ENCODE assay signal across 8 mouse cellular contexts in the genomic region with DNA sequence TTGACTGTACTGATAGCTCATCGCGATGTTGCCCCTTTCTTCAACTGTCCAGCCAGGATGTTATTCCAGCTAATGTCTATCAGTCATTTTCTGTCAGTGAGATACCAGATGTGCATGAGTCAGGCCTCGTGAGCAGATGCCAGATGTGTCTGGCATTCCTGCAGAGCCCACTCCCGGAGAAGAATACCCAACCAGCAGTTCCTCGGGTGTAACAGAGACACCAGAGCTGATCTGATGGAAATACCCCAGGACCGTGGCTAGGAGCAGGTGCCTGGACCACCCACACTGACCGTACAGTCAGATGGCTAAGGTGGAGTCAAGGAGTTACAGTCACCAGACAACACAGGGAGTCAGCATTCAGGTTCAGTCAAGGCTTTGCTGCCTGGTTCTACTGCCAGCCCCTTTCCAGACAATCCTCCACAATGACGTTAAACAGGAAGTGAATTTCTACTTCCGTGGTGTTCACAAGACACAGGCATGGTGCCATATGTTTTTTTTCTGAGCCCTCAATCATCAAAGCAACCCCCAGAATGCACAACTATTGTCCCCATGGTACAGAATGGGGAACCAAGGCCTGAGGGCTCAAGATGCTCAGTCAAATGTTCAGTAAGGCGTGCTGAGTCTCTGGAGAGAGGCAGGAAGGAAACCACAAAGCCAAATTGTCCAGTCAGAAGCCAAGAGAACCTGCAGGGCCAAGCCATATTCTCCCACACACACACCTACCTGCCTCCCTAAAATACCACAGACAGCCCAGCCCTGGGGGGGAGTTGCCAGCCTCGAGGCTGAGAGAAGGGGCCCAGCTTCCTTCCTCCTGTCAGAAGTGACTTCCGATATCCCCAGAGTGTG.
DNase-seq lines count a peak whose midpoint lies in the region; ATAC-seq lines count a peak whose summit lies in the region.

No protein-coding gene starts in this region.

- H3K9me3 ChIP-seq in heart, embryonic 14.5 days (ENCODE audit: control insufficient read depth, low read length): no peaks in the 10 kb centered on the region
- no peaks in the 10 kb centered on the region for H3K9me3 ChIP-seq in limb, embryonic 10.5 days (replicated peaks)

- H3K4me3 ChIP-seq in heart, embryonic 14.5 days (ENCODE audit: control insufficient read depth in 1 of 2, insufficient read depth in 1 of 2, low read depth in 1 of 2, low read length in 2 of 2): no peak overlapping the region
- no peak overlapping the region for H3K4me3 ChIP-seq in limb, embryonic 10.5 days

- H3K27ac ChIP-seq in heart, embryonic 14.5 days (replicated peaks in 1 of 2; ENCODE audit: control insufficient read depth in 1 of 2, insufficient read depth in 1 of 2, low read depth in 2 of 2, low read length in 2 of 2): peak overlapping the region; percentile 4 to 22; a peak in 2 of 4 replicates
- H3K27ac ChIP-seq in limb, embryonic 10.5 days: peak overlapping the region; percentile 50; the same call in 1 of the 2 replicates

- intact Hi-C loops in heart, postnatal 10 days (cut with DNase I): loop anchor here (5.0 kb wide), 2 partner anchors 197 to 272 kb away; a partner anchor contains a TSS

- 46% methylated on average over 12 of the region's 12 CpGs for WGBS in heart, embryonic 14.5 days
- WGBS in limb, embryonic 10.5 days: 71% methylated on average over 12 of the region's 12 CpGs

- no peaks in the 10 kb centered on the region for H3K36me3 ChIP-seq in heart, embryonic 14.5 days (ENCODE audit: control insufficient read depth, insufficient read depth, low read length)
- H3K36me3 ChIP-seq in limb, embryonic 10.5 days: no peaks in the 10 kb centered on the region

- no peak overlapping the region for H3K9ac ChIP-seq in heart, embryonic 14.5 days (ENCODE audit: low read length)

- no peak for DNase-seq in heart, postnatal 10 days
- DNase-seq in limb, embryonic 10.5 days (ENCODE audit: low spot score): no peak
- peak; percentile 60 for DNase-seq in naive thymus-derived CD4-positive, alpha-beta T cell, adult 2 months (ENCODE audit: low read depth)
- no peak for DNase-seq in ovary, postnatal 36 days (ENCODE audit: low spot score)
- DNase-seq in left cerebral cortex, adult 18-20 months (ENCODE audit: low spot score in 2 of 2): no peak
- DNase-seq in urinary bladder, postnatal 10 days (ENCODE audit: low spot score): no peak

- 0 out of 2 replicates have a peak overlapping the region, but pooled peaks have one; percentile 4 for H3K4me2 ChIP-seq in heart, embryonic 14.5 days (ENCODE audit: low read length)

- no peak for ATAC-seq in heart, embryonic 14.5 days (ENCODE audit: insufficient number of reproducible peaks, insufficient read depth, low FRiP score, low read depth)
- ATAC-seq in CD4-positive, CD25-positive, alpha-beta regulatory T cell, adult 4 months: peak; percentile 53

- H3K4me1 ChIP-seq in heart, embryonic 14.5 days (ENCODE audit: control insufficient read depth in 2 of 2, insufficient read depth in 2 of 2, low read length in 2 of 2): peaks cover 19 to 32% of the 10 kb centered on the region in 2 experiments
- H3K4me1 ChIP-seq in limb, embryonic 10.5 days: peaks cover 27% of the 10 kb centered on the region

- H3K27me3 ChIP-seq in heart, embryonic 14.5 days (ENCODE audit: control insufficient read depth, insufficient read depth, low read length): no peaks in the 10 kb centered on the region
- no peaks in the 10 kb centered on the region for H3K27me3 ChIP-seq in limb, embryonic 10.5 days (ENCODE audit: low read depth, poor library complexity, severe bottlenecking)
